Mouse (Mus musculus) heart, adult 18-20 months (tissue): ENCODE results near the gene Ndufaf2. TPM values are rescaled to one million over a fixed set of nuclear protein-coding genes. Genes with fewer than 3 reads are reported as not detected.
A peak's percentile ranks its signal among the peaks of the same experiment; 100 is the strongest.

Experiments
- DNase-seq, 2 experiments: peaks; one replicate each; pipeline ENCODE4 v3.0.0; 2021 to 2022; ENCODE audit warnings: mixed read lengths in 1 of 2
- total RNA-seq, 2 experiments: library from RNA; stranded (reverse); gene quantifications; 2 replicates each; pipeline ENCODE4 v1.2.3; 2021

Gene Ndufaf2
- total RNA-seq, 2 experiments from 2014 or later, result 25.8 to 30.4 TPM

- DNase-seq, result no peak
Measured at GRCm38 (mm10) chr13:108144086-108144485, 14.3 kb downstream of the Ndufaf2 start.

- DNase-seq, result no peak
Measured at GRCm38 (mm10) chr13:108138403-108138977, 19.9 kb downstream of the Ndufaf2 start.

GRCm38 (mm10) chr13:108135617-108136016 lies 22.8 kb downstream of the Ndufaf2 start:
- no peak for DNase-seq

- DNase-seq, result no peak
Measured at GRCm38 (mm10) chr13:108132031-108132819, 26.2 kb downstream of the Ndufaf2 start.

- DNase-seq, result no peak
Measured at GRCm38 (mm10) chr13:108130737-108131136, 27.7 kb downstream of the Ndufaf2 start.

- DNase-seq, result peak in 1 of 2 experiments; percentile 33
Measured at GRCm38 (mm10) chr13:108129070-108129469, 29.4 kb downstream of the Ndufaf2 start.

- no peak for DNase-seq
Measured at GRCm38 (mm10) chr13:108127883-108128282, 30.5 kb downstream of the Ndufaf2 start.

GRCm38 (mm10) chr13:108127130-108127529 lies 31.3 kb downstream of the Ndufaf2 start:
- DNase-seq, result peak in 1 of 2 experiments; percentile 45

- no peak for DNase-seq
Measured at GRCm38 (mm10) chr13:108126246-108126645, 32.2 kb downstream of the Ndufaf2 start.

GRCm38 (mm10) chr13:108124096-108124495 lies 34.3 kb downstream of the Ndufaf2 start:
- no peak for DNase-seq

- DNase-seq, result no peak
Measured at GRCm38 (mm10) chr13:108123109-108123723, 35.2 kb downstream of the Ndufaf2 start.

- no peak for DNase-seq
Measured at GRCm38 (mm10) chr13:108119411-108120310, 38.8 kb downstream of the Ndufaf2 start.

GRCm38 (mm10) chr13:108118188-108118587 lies 40.2 kb downstream of the Ndufaf2 start:
- DNase-seq, result no peak

GRCm38 (mm10) chr13:108117654-108118053 lies 40.8 kb downstream of the Ndufaf2 start:
- DNase-seq, result no peak

- no peak for DNase-seq
Measured at GRCm38 (mm10) chr13:108114257-108114656, 44.2 kb downstream of the Ndufaf2 start.

- DNase-seq, result no peak
Measured at GRCm38 (mm10) chr13:108113536-108113935, 44.9 kb downstream of the Ndufaf2 start.

GRCm38 (mm10) chr13:108110929-108111328 lies 47.5 kb downstream of the Ndufaf2 start:
- no peak for DNase-seq

- DNase-seq, result no peak
Measured at GRCm38 (mm10) chr13:108100700-108101099, 57.7 kb downstream of the Ndufaf2 start.

- DNase-seq, result peak; percentile 2 to 8
Measured at GRCm38 (mm10) chr13:108096446-108096845, 62.0 kb downstream of the Ndufaf2 start.

- DNase-seq, result peak; percentile 34 to 55
Measured at GRCm38 (mm10) chr13:108095617-108096016, 62.8 kb downstream of the Ndufaf2 start.

- no peak for DNase-seq
Measured at GRCm38 (mm10) chr13:108094681-108095080, 63.7 kb downstream of the Ndufaf2 start.

GRCm38 (mm10) chr13:108092290-108092689 lies 66.1 kb downstream of the Ndufaf2 start:
- no peak for DNase-seq
